Mouse (Mus musculus) urinary bladder, adult 18-20 months (tissue): ENCODE results near the gene Olfr726.

Experiments
- DNase-seq, 2 experiments: peaks; one replicate each; pipeline ENCODE4 v3.0.0; 2022; ENCODE audit warnings: low spot score in 2 of 2, mixed read lengths in 2 of 2

Gene Olfr726

GRCm38 (mm10) chr14:50090853-50091252, at the start of gene Olfr726:
Olfr726 (minus strand) TSS chr14:50090953.
- no peak for DNase-seq

- no peak for DNase-seq
These were observed 32.1 kb upstream of the Olfr726 start, which contains the start of gene Olfr727 for GRCm38 (mm10) chr14:50122886-50123285. Olfr727 (plus strand) TSS chr14:50123186.

- no peak for DNase-seq
These were observed 28.0 kb downstream of the Olfr726 start for GRCm38 (mm10) chr14:50062733-50063104.

DNA sequence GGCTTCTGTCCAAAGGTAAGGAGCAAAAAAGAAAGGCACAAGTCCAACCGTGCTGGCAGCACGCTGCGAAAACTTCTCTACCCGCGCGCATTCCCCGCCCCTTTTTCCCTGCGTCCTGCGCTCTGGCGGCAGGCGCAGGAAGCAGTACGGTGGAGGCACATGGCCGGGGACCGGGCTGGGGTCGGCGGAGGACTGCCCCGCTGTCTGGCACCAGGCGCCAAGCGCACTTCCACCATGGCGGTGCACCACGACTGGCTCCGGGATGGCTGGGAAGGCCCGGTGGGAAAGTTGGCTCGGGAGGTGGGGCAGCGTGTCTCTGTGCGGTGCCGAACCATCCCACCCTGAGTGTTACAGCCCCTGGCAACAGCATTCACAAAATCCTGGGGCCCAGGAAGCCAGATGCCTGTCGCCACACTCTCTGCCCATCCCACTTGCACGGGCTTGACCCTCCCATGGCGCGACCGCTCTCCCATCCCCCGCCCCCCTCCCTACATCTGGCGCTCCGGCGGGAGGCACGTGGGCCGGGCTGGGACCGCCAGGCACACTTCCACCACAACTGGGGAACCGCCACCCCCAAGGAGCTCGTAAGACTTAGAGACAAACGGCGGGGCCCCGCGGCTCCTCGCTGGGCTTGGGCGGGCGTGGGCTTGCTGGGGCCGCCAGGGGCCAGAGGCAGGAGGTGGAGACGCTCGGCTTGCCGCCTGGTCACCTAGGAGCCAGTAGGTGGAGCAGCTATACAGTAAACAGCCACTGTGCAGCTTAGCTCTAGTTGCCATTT, 28.6 kb downstream of the Olfr726 start:
- DNase-seq, result peak; percentile 22 to 60

DNA sequence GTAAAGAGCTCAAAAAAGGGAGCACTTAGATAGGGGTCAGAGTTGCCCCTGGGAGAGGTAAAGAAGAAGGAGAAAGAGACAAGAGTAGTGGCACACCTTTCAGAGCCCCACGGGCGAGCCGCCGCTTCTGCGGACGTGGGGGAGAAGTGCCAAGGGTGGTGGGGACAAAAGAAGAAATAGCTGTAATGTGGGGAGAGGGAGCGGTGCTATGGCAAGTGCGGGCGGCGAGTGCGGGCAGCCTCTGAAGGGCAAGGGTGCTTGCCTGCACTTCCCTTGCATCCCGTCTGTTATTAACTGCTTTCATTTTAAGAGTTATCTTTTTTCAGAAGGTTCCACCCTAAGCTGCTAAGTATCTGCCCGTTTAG, 29.2 kb downstream of the Olfr726 start:
- DNase-seq, result peak in 1 of 2 experiments; percentile 11

GRCm38 (mm10) chr14:50061179-50061578, 29.6 kb downstream of the Olfr726 start:
- peak in 1 of 2 experiments; percentile 0 for DNase-seq

GRCm38 (mm10) chr14:50040275-50040674, 50.5 kb downstream of the Olfr726 start, which contains the start of gene Olfr725:
Olfr725 (minus strand) TSS chr14:50040375.
- no peak for DNase-seq
